Mouse (Mus musculus) liver, postnatal 0 days (tissue): Measurements from ENCODE around the gene Ywhaq. TPM values are rescaled to one million over a fixed set of nuclear protein-coding genes. Genes with fewer than 3 reads are reported as not detected.
A peak's percentile ranks its signal among the peaks of the same experiment; 100 is the strongest.

Experiments used
- ATAC-seq: fragments of 200-750 bp; cut with Nextera tagmentation; 2 replicates; pipeline ENCODE4 v1.8.0; 2017; ENCODE audit warnings: mild to moderate bottlenecking, moderate library complexity
- DNase-seq: peaks from one replicate; pipeline ENCODE4 v3.0.0-alpha.2; 2016
- H3K27ac ChIP-seq: fragments of 300-500 bp; sonication (generic); 2 replicates; pipeline ENCODE4 v1.5.1; 2014; ENCODE audit warnings: antibody characterized with exemption, moderate library complexity, mild to moderate bottlenecking, low read depth
- H3K27me3 ChIP-seq: fragments of 300-500 bp; sonication (generic); 2 replicates; pipeline ENCODE4 v1.6.1; 2014; ENCODE audit warnings: low read length, control low read depth, mixed read lengths; ENCODE audit not compliant: insufficient read depth
- H3K36me3 ChIP-seq: fragments of 300-500 bp; sonication (generic); replicated peaks from 2 replicates; pipeline ENCODE4 v1.6.1; 2014; ENCODE audit warnings: mild to moderate bottlenecking, control low read depth, low read length, moderate library complexity, mixed read lengths; ENCODE audit not compliant: insufficient read depth
- H3K4me1 ChIP-seq: fragments of 300-500 bp; sonication (generic); 2 replicates; pipeline ENCODE4 v1.6.1; 2014; ENCODE audit warnings: antibody characterized with exemption, mild to moderate bottlenecking, control low read depth; ENCODE audit not compliant: insufficient read depth
- H3K4me2 ChIP-seq: fragments of 300-500 bp; sonication (generic); 2 replicates; pipeline ENCODE4 v1.6.1; 2014; ENCODE audit warnings: low read depth, mild to moderate bottlenecking, low read length, moderate library complexity, mixed read lengths
- H3K4me3 ChIP-seq: fragments of 300-500 bp; sonication (generic); 2 replicates; pipeline ENCODE4 v1.5.1; 2014; ENCODE audit warnings: low read depth, low read length
- H3K9ac ChIP-seq: fragments of 300-500 bp; sonication (generic); replicated peaks from 2 replicates; pipeline ENCODE4 v1.6.1; 2014; ENCODE audit warnings: mild to moderate bottlenecking, moderate library complexity
- H3K9me3 ChIP-seq: fragments of 300-500 bp; sonication (generic); 2 replicates; pipeline ENCODE4 v1.6.1; 2016; ENCODE audit warnings: mild to moderate bottlenecking, control low read depth, low read length, mixed read lengths
- CTCF ChIP-seq: sonication (generic); IDR thresholded peaks from 2 replicates; pipeline ENCODE4 v1.5.1; 2016; ENCODE audit warnings: antibody characterized with exemption, low read depth
- EP300 ChIP-seq: IDR thresholded peaks from 2 replicates; pipeline ENCODE4 v1.6.1; 2016; ENCODE audit warnings: antibody characterized with exemption, low read depth, mild to moderate bottlenecking
- WGBS: fragments of 180-500 bp; shearing (Covaris S2); extraction: QIAGEN DNeasy Blood & Tissue Kit; methylation state at CpG from one replicate; pipeline ENCODE4 v1.1.7; 2014; ENCODE audit not compliant: insufficient replicate concordance; 5-methylcytosine and 5-hydroxymethylcytosine counted together
- polyA plus RNA-seq: library from polyadenylated mRNA; unstranded; fragments of >200 nt; fragmentation: Nextera tagmentation; extraction: Ambion mirVana; gene quantifications from 2 replicates; pipeline ENCODE4 v1.2.1, GENCODE M21; 2015

The Ywhaq gene
- polyA plus RNA-seq, 1 experiment from 2014 or later: 120 TPM

DNA sequence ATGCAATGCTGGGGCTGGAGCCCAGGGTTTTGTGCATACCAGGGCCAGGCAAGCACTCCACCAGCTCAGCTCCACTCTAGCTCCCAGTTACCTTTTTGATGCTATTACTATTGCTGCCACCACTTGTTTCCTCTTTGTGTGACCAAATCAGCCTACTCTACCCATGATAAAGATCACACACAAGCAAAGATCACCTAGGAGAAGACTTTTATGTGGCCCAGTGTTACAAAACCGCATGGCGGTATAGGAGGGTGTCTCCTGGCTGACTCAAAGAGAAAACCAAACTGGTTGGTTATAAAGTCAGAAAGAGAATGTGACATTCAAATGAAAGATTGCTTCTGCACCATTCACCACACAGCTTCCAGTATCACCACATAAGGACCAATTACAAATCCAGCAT is 33.9 kb upstream of the Ywhaq start:
- no peak for ATAC-seq
- Histone ChIP-seq H3K4me2 (no peak overlapping the region), H3K4me1 (no peaks in the 10 kb centered on the region), H3K9ac (no peak overlapping the region), H3K36me3 (no peaks in the 10 kb centered on the region), H3K4me3 (no peak overlapping the region), H3K27me3 (no peaks in the 10 kb centered on the region), H3K27ac (no peak overlapping the region), H3K9me3 (no peaks in the 10 kb centered on the region)
- TF ChIP-seq CTCF (no peak), EP300 (no peak)
- 81% methylated on average over 2 of the region's 2 CpGs for WGBS
- DNase-seq: no peak

DNA sequence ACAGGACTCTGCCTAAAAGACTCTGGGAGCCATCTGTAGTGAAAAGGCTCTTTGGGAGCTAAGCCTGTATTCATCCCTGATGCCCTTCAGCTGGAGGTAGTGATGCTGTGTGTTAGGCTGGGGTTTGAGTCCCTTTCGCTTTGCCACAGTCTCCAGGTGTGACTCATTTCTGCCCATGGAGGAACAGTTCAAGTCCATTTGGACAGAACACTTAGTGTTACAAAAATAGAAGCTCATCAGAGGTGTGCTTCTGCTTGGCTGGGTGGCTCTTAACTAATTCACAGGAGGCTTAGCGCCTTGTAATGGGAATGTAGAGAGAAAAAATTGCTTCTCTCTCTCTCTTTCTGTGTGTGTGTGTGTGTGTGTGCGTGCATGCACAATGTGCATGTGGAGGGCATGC is 26.3 kb upstream of the Ywhaq start:
- 87% methylated on average over 3 of the region's 3 CpGs for WGBS
- no peak for ATAC-seq

DNA sequence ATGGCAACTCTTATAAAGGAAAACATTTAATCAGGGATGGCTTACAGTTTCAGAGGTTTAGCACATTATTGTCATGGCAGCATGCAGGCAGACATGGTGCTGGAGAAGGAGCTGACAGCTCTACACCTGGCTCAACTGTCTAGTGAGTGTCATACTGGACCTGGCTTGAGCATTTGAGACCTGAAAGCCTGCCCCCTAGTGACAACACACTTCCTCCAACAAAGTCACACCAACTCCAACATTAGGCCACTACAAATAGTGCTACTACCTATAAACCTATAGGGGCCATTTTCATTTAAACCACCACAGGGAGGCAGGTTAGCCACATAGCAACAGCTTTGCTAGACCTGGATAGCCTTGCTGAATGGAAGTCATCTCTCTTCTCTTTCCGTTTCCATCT is 24.4 kb upstream of the Ywhaq start:
- WGBS: 77% methylated on average over 1 of the region's 1 CpGs
- H3K27me3 ChIP-seq: no peaks in the 10 kb centered on the region

More for the DNA sequence above, 26.3 kb upstream of the Ywhaq start:
- H3K27ac ChIP-seq: no peak overlapping the region
- no peak for TF ChIP-seq EP300
- TF ChIP-seq CTCF: no peak
- no peaks in the 10 kb centered on the region for H3K9me3 ChIP-seq
- H3K4me1 ChIP-seq: no peaks in the 10 kb centered on the region
- H3K4me2 ChIP-seq: no peak overlapping the region
- no peaks in the 10 kb centered on the region for H3K36me3 ChIP-seq
- no peak overlapping the region for H3K4me3 ChIP-seq
- DNase-seq: no peak
- H3K27me3 ChIP-seq: no peaks in the 10 kb centered on the region
- no peak overlapping the region for H3K9ac ChIP-seq

DNA sequence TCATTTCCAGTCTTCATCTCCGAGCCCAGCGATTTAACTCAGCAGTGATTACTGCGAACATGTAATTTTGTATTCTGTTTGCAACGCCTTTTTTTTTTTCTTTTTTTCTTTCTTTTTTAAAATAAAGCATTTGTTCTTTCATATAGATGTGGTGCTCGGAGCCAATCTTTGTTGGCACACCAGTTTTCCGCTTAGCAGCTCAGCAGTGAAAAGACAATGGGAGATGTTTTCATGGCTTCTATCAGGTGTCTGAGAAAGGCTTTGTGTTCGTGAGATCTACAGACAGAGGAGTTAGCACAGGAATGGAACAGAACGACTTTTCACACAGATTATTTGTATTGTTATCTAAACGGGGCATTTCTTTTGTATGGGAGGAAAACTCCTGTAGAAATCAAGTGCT is 22.0 kb upstream of the Ywhaq start:
- H3K27ac ChIP-seq: no peak overlapping the region
- no peak overlapping the region for H3K9ac ChIP-seq
- H3K9me3 ChIP-seq: no peaks in the 10 kb centered on the region
- TF ChIP-seq CTCF: no peak
- no peak for TF ChIP-seq EP300
- no peak for DNase-seq
- H3K4me2 ChIP-seq: no peak overlapping the region
- ATAC-seq: no peak
- H3K27me3 ChIP-seq: no peaks in the 10 kb centered on the region
- WGBS: 65% methylated on average over 9 of the region's 9 CpGs
- H3K36me3 ChIP-seq: no peaks in the 10 kb centered on the region
- H3K4me3 ChIP-seq: no peak overlapping the region
- H3K4me1 ChIP-seq: no peaks in the 10 kb centered on the region

More for the DNA sequence above, 24.4 kb upstream of the Ywhaq start:
- no peak overlapping the region for H3K4me2 ChIP-seq
- no peak for DNase-seq
- no peaks in the 10 kb centered on the region for H3K9me3 ChIP-seq
- H3K4me1 ChIP-seq: no peaks in the 10 kb centered on the region
- no peak overlapping the region for H3K27ac ChIP-seq
- peak; percentile 38 for TF ChIP-seq CTCF
- TF ChIP-seq EP300: no peak
- H3K36me3 ChIP-seq: no peaks in the 10 kb centered on the region
- H3K4me3 ChIP-seq: no peak overlapping the region
- ATAC-seq: no peak
- H3K9ac ChIP-seq: no peak overlapping the region

DNA sequence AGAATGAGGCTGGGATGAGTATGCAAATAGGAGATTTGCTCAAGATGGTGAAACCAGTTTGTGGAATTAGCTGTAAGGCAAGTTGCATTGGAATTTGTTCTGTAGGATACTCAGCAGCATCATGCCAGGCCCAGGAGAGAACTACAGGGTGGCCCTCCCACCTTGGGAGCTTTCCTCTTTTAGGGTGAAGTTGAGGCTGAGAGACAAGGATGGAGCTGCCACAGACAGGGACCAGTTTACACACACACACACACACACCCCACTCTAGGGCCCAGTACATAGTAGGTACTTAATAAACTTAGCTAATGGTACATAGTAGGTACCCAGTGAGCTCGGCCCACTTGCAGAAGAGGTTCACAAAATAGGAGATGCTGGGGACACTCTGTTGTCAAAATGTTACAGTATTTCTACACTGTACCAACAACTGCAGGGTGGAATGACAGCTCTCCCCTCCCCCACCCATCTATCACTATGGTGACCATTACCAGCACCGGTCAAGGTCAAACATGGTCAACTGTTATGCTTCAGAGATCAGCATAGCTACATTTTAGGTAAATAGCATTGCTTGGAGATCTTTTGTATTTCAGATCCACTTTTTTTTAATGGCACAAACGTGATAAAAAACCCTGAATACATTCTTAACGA is 21.4 kb upstream of the Ywhaq start:
- no peaks in the 10 kb centered on the region for H3K36me3 ChIP-seq
- ATAC-seq (peak; percentile 59), DNase-seq (no peak)
- no peak overlapping the region for H3K9ac ChIP-seq
- no peaks in the 10 kb centered on the region for H3K9me3 ChIP-seq
- no peak overlapping the region for H3K27ac ChIP-seq
- no peaks in the 10 kb centered on the region for H3K27me3 ChIP-seq
- H3K4me2 ChIP-seq: no peak overlapping the region
- H3K4me3 ChIP-seq: no peak overlapping the region
- WGBS: 60% methylated on average over 4 of the region's 4 CpGs
- TF ChIP-seq CTCF: no peak
- TF ChIP-seq EP300: no peak
- no peaks in the 10 kb centered on the region for H3K4me1 ChIP-seq

DNA sequence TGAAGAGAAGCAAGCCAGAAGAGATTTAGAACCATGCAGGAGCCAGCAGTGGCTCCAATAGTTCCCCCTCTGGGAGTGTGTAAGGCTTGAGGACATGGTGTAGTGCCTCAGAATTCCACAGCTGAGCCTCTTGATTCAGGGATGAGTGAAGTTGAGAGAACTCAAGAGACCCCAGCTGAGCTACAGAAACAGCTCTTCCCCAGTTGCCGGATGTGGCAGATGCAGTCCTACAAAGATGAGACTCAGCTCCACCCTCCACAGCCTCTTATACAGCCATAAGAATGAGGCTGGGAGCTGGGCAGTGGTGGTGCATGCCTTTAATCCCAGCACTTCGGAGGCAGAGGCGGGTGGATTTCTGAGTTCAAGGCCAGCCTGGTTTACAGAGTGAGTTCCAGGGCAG is 20.9 kb upstream of the Ywhaq start:
- DNase-seq (no peak), ATAC-seq (no peak)
- Histone ChIP-seq H3K4me2 (no peak overlapping the region), H3K27me3 (no peaks in the 10 kb centered on the region), H3K4me1 (no peaks in the 10 kb centered on the region), H3K27ac (no peak overlapping the region), H3K36me3 (no peaks in the 10 kb centered on the region), H3K9ac (no peak overlapping the region), H3K9me3 (no peaks in the 10 kb centered on the region), H3K4me3 (no peak overlapping the region)
- WGBS: 65% methylated on average over 3 of the region's 3 CpGs
- TF ChIP-seq EP300 (no peak), CTCF (no peak)

DNA sequence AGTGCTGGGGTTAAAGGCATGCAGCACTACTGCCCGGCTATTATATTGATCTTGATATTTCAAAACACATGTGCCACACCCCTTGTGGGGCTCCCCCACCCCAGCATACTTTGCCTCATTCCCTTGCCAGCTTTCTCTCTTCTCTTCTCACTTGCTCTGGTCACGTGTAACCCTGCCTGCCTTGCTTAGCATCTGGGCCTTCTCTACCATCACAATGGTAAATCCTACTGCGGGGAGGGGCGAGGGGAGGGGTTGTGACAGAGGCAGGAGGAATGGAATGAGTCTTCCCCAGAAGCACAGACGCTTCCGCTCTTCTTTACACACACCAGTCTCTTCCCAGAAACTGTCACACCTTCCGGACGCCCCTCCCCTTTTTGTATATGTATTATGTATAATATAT is 14.5 kb upstream of the Ywhaq start:
- Histone ChIP-seq H3K27me3 (no peaks in the 10 kb centered on the region), H3K4me2 (no peak overlapping the region), H3K27ac (no peak overlapping the region), H3K9ac (no peak overlapping the region), H3K4me3 (no peak overlapping the region), H3K4me1 (peaks cover 2% of the 10 kb centered on the region; the same call in 1 of the 2 replicates), H3K9me3 (no peaks in the 10 kb centered on the region), H3K36me3 (no peaks in the 10 kb centered on the region)
- WGBS: 66% methylated on average over 8 of the region's 8 CpGs
- no peak for TF ChIP-seq CTCF
- TF ChIP-seq EP300: no peak
- DNase-seq (no peak), ATAC-seq (no peak)
